Mouse (Mus musculus) thymus, adult 2 months (tissue): ENCODE measurements at regions not wholly inside any gene's neighbourhood (a gene's known extent, or its start where the extent isn't known, plus 50 kb on each side); places are given as distances from the start of the nearest gene placed in this dataset.

Experiments used
- DNase-seq: peaks from one replicate; pipeline ENCODE4 v3.0.0; 2021
- H3K27ac ChIP-seq: fragments of 200-500 bp; 2 replicates; pipeline ENCODE4 v1.5.1; 2012; ENCODE audit warnings: low read length, control low read depth; ENCODE audit not compliant: control insufficient read depth, insufficient read depth
- H3K27me3 ChIP-seq: fragments of 200-500 bp; 2 replicates; pipeline ENCODE4 v1.6.1; 2012; ENCODE audit warnings: mild to moderate bottlenecking, low read length, moderate library complexity, mixed read lengths; ENCODE audit not compliant: control insufficient read depth, insufficient read depth
- H3K36me3 ChIP-seq: fragments of 200-500 bp; 2 replicates; pipeline ENCODE4 v1.6.1; 2012; ENCODE audit warnings: mild to moderate bottlenecking, low read length, moderate library complexity; ENCODE audit not compliant: control insufficient read depth, insufficient read depth
- H3K4me1 ChIP-seq: fragments of 200-500 bp; replicated peaks from 2 replicates; pipeline ENCODE4 v1.6.1; 2012; ENCODE audit warnings: low read length; ENCODE audit not compliant: control insufficient read depth, insufficient read depth
- H3K4me3 ChIP-seq: fragments of 200-500 bp; 2 replicates; pipeline ENCODE4 v1.5.1; 2012; ENCODE audit warnings: mild to moderate bottlenecking, low read length, control low read depth, moderate library complexity; ENCODE audit not compliant: control insufficient read depth, insufficient read depth
- CTCF ChIP-seq: fragments of 200-500 bp; IDR thresholded peaks from 2 replicates; pipeline ENCODE4 v1.5.1; 2012; ENCODE audit warnings: mild to moderate bottlenecking, control low read depth, low read length, moderate library complexity, borderline replicate concordance; ENCODE audit not compliant: control insufficient read depth, poor library complexity, insufficient read depth; ENCODE audit errors: extremely low read depth
- POLR2A ChIP-seq: fragments of 200-500 bp; IDR thresholded peaks from 2 replicates; pipeline ENCODE4 v1.6.1; 2012; ENCODE audit warnings: mild to moderate bottlenecking, low read length, control low read depth, moderate library complexity; ENCODE audit not compliant: control insufficient read depth, poor library complexity, insufficient read depth; ENCODE audit errors: extremely low read depth
- WGBS: fragments of 180-500 bp; shearing (Covaris S2); methylation state at CpG from one replicate; pipeline ENCODE4 v1.1.7; 2018; 5-methylcytosine and 5-hydroxymethylcytosine counted together

DNA sequence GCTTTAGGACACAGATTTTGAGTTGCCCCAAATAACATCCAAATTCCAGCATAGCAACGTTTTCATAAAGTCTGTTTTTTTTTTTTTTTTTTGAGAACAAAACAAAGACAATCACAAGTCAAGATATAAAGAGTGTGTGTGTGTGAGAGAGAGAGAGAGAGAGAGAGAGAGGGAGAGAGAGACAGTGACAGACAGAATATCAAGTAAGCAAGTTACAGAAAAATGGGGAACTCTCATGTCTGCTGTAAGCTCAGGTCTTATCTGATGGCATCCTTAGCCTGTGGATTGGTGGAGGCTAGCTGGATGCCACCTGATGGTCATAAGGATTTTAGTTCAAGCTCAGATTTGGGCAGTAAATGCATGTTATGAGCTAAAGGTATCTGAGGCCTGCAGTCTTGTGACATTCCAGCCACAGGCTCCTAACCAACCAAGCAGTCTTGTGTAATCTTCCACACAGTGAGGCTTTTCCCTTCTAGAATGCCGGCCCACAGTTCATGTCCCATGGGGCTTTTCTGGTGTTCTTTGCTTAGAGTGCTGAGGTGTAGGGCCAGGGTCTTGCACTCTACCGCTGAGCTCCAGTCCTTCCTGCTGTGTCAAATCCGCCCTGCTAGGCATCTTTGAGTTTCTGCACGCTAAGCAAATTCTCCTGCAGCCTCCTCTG lies 64.8 kb upstream of the Zfp706 start:
- Histone ChIP-seq H3K36me3 (no peaks in the 10 kb centered on the region), H3K27me3 (no peaks in the 10 kb centered on the region)
- WGBS, result 93% methylated on average over 5 of the region's 5 CpGs

GRCm38 (mm10) chr15:37070188-37070587 lies 62.6 kb upstream of the Zfp706 start:
- TF ChIP-seq POLR2A (no peak), CTCF (no peak)
- H3K27ac ChIP-seq, result no peak overlapping the region
- no peak for DNase-seq
- no peaks in the 10 kb centered on the region for H3K4me1 ChIP-seq
- WGBS, result 83% methylated on average over 3 of the region's 3 CpGs
- H3K36me3 ChIP-seq, result no peaks in the 10 kb centered on the region
- H3K27me3 ChIP-seq, result no peaks in the 10 kb centered on the region
- H3K4me3 ChIP-seq, result no peak overlapping the region

More for the DNA sequence above, 64.8 kb upstream of the Zfp706 start:
- TF ChIP-seq POLR2A, result no peak
- no peak for TF ChIP-seq CTCF
- no peaks in the 10 kb centered on the region for H3K4me1 ChIP-seq
- H3K27ac ChIP-seq, result no peak overlapping the region
- DNase-seq, result no peak
- no peak overlapping the region for H3K4me3 ChIP-seq

DNA sequence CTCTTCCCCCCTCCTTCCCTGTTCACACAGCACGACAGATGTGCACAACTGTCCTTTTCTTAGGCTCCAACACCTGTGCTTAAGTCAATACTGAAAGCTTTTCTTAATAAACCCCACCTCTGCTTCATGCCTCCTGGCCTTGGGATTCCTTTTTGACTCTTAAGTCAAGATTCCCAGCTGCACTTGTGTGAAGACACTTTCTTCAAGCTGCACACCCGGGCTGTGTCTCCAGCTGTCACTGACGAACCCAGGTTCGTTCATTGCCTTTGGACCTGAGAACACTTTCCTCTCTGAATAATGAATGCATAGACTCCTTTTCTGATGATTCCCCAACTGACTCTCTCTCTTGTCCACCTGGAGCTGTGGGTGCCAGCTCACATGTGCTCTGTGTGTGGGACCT lies 59.8 kb upstream of the Zfp706 start:
- no peak overlapping the region for H3K27ac ChIP-seq
- 85% methylated on average over 4 of the region's 4 CpGs for WGBS
- no peak for TF ChIP-seq POLR2A
- no peak for TF ChIP-seq CTCF
- H3K27me3 ChIP-seq, result no peaks in the 10 kb centered on the region
- H3K36me3 ChIP-seq, result no peaks in the 10 kb centered on the region
- H3K4me3 ChIP-seq, result no peak overlapping the region
- DNase-seq, result no peak
- H3K4me1 ChIP-seq, result no peaks in the 10 kb centered on the region

DNA sequence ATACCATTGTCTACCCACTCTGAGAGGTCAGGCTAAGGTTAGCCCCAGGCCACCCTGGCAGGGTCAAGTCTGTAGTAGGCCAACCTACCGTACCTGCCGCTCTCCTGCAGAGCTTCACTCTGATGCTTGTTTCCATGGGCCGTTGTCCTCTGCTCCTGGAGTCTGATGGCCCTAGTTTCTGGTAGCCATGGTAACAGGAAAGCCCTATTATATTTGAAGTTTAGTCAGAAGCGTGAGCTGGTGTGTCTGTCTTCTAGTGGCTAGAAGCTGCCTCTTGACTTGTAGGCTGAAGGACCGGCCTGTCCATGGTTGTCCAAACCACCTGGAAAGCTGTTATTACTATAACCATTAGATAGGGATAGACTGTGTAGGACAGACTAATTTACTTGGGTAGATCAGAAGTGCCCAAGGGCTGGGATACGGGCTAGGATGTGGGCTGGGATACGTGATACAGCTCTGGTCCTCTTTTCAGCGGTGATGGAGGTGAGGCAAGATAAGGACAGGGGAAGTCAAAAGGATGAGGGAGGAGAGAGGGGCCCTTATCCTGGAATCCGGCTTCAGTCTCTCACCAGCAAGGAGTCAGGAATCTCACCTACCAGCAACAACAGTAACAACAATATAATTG lies 58.5 kb upstream of the Zfp706 start:
- Histone ChIP-seq H3K27ac (no peak overlapping the region), H3K4me1 (no peaks in the 10 kb centered on the region), H3K27me3 (no peaks in the 10 kb centered on the region), H3K36me3 (no peaks in the 10 kb centered on the region), H3K4me3 (no peak overlapping the region)
- DNase-seq, result no peak
- 93% methylated on average over 9 of the region's 9 CpGs for WGBS
- TF ChIP-seq CTCF, result no peak
- no peak for TF ChIP-seq POLR2A

- H3K27me3 ChIP-seq, result no peaks in the 10 kb centered on the region
- WGBS, result 90% methylated on average over 6 of the region's 6 CpGs
- DNase-seq, result no peak
- no peaks in the 10 kb centered on the region for H3K4me1 ChIP-seq
- TF ChIP-seq CTCF (no peak), POLR2A (no peak)
- no peak overlapping the region for H3K4me3 ChIP-seq
- no peaks in the 10 kb centered on the region for H3K36me3 ChIP-seq
- H3K27ac ChIP-seq, result no peak overlapping the region
Observed at GRCm38 (mm10) chr15:37065408-37065807, 57.8 kb upstream of the Zfp706 start.

GRCm38 (mm10) chr15:37063781-37064383 lies 56.3 kb upstream of the Zfp706 start:
- no peak overlapping the region for H3K4me3 ChIP-seq
- H3K36me3 ChIP-seq, result no peaks in the 10 kb centered on the region
- TF ChIP-seq POLR2A, result no peak
- no peak for TF ChIP-seq CTCF
- H3K4me1 ChIP-seq, result no peaks in the 10 kb centered on the region
- 94% methylated on average over 6 of the region's 6 CpGs for WGBS
- H3K27me3 ChIP-seq, result no peaks in the 10 kb centered on the region
- DNase-seq, result no peak
- no peak overlapping the region for H3K27ac ChIP-seq

DNA sequence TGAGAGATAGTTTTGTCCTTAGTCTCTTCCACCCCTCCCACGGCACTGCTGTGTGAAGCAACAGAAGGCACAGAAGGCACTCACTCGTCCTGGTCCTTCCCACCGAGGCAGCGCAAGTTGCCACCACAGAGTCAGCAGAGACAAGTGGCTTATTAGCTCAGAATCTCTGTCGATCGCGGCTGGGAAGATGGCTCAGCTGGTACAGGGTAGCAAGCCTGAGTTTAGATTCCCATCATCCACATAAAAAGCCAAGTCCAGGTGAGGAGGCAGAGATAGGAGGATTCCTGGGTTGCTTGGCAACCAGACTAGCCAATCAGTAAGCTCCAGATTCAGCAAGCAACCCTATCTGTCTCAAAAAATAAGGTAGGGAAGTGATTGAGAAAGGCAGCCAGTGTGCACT lies 55.0 kb upstream of the Zfp706 start:
- Histone ChIP-seq H3K4me3 (no peak overlapping the region), H3K36me3 (no peaks in the 10 kb centered on the region), H3K27ac (no peak overlapping the region), H3K4me1 (no peaks in the 10 kb centered on the region), H3K27me3 (no peaks in the 10 kb centered on the region)
- WGBS, result 91% methylated on average over 7 of the region's 7 CpGs
- no peak for DNase-seq
- no peak for TF ChIP-seq POLR2A
- no peak for TF ChIP-seq CTCF
